Mouse (Mus musculus) heart, adult 2 months (tissue): ENCODE data around the gene Rec8. TPM values are rescaled to one million over a fixed set of nuclear protein-coding genes. Genes with fewer than 3 reads are reported as not detected.

Experiments used
- DNase-seq, 2 experiments: peaks; one replicate each; pipeline ENCODE4 v3.0.0; 2021
- H3K27ac ChIP-seq: fragments of 200-600 bp; 2 replicates; pipeline ENCODE4 v1.8.1; 2022
- H3K27me3 ChIP-seq: fragments of 200-500 bp; 2 replicates; pipeline ENCODE4 v1.6.1; 2012; ENCODE audit warnings: mild to moderate bottlenecking, low read length, inconsistent platforms, mixed read lengths; ENCODE audit not compliant: control insufficient read depth, insufficient read depth
- H3K36me3 ChIP-seq: fragments of 200-500 bp; 2 replicates; pipeline ENCODE4 v1.6.1; 2012; ENCODE audit warnings: low read length, inconsistent platforms; ENCODE audit not compliant: control insufficient read depth, insufficient read depth
- H3K4me1 ChIP-seq: fragments of 200-500 bp; 2 replicates; pipeline ENCODE4 v1.6.1; 2011; ENCODE audit warnings: low read length; ENCODE audit not compliant: control insufficient read depth, insufficient read depth
- H3K4me3 ChIP-seq: fragments of 200-600 bp; 2 replicates; pipeline ENCODE4 v1.8.1; 2022
- H3K79me2 ChIP-seq: fragments of 200-500 bp; replicated peaks from 2 replicates; pipeline ENCODE4 v1.6.1; 2012; ENCODE audit warnings: mild to moderate bottlenecking, inconsistent platforms, low read length, moderate library complexity, mixed read lengths; ENCODE audit not compliant: control insufficient read depth, insufficient read depth
- H3K9ac ChIP-seq: fragments of 200-500 bp; 2 replicates; pipeline ENCODE4 v1.6.1; 2012; ENCODE audit warnings: low read depth, mild to moderate bottlenecking, control low read depth, inconsistent platforms, low read length, mixed read lengths
- CTCF ChIP-seq: fragments of 200-600 bp; IDR thresholded peaks from 2 replicates; pipeline ENCODE4 v1.8.1; 2022; ENCODE audit warnings: antibody characterized with exemption, mild to moderate bottlenecking, moderate library complexity
- EP300 ChIP-seq: fragments of 200-500 bp; IDR thresholded peaks from 2 replicates; pipeline ENCODE4 v1.6.1; 2011; ENCODE audit warnings: low read depth, low read length, control low read depth; ENCODE audit not compliant: insufficient read depth
- POLR2A ChIP-seq: fragments of 200-500 bp; IDR thresholded peaks from 2 replicates; pipeline ENCODE4 v1.6.1; 2011; ENCODE audit warnings: mild to moderate bottlenecking, low read depth, low read length, control low read depth; ENCODE audit not compliant: insufficient read depth
- WGBS: fragments of 180-500 bp; shearing (Covaris S2); methylation state at CpG from one replicate; pipeline ENCODE4 v1.1.7; 2018; 5-methylcytosine and 5-hydroxymethylcytosine counted together
- intact Hi-C: fragments of 180-260 bp; cut with DNase I; formaldehyde crosslinking; loops from one replicate; pipeline ENCODE4 v1.15.1; 2025
- polyA plus RNA-seq: library from polyadenylated mRNA; depleted of rRNA; stranded (reverse); fragments of >200 nt; gene quantifications from 2 replicates; pipeline ENCODE4 v1.2.3, GENCODE M21; 2012
- total RNA-seq, 2 experiments: library from RNA; stranded (reverse); gene quantifications; 2 replicates each; pipeline ENCODE4 v1.2.3; 2021

Gene Rec8
- total and polyA plus RNA-seq, 3 experiments, result 0.29 to 0.32 TPM; not detected in 1

DNA sequence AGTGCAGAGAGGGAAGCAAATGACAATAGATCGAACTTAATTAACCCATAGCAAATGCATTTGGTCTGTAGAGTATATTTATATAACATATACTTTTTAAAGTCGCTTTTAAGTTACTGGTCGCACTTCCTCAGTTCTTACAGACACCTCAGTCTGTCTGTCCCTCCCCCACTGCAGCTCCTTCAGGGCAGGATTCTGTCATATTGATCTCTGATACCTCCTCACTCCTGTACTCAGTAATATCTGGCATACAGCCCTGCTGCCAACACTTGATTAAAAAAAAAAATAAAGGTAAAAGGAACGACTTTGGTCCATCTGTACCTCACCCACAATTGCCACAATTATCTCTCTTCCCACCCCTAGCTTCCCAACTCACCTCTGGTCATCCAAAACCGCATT is 33.5 kb upstream of the Rec8 start:
- DNase-seq, result no peak
- H3K27me3 ChIP-seq, result no peaks in the 10 kb centered on the region
- no peaks in the 10 kb centered on the region for H3K79me2 ChIP-seq
- H3K27ac ChIP-seq, result peak overlapping the region; percentile 78
- H3K36me3 ChIP-seq, result no peaks in the 10 kb centered on the region; the same call in 1 of the 2 replicates
- H3K4me1 ChIP-seq, result peaks cover 3% of the 10 kb centered on the region
- peak overlapping the region; percentile 91 for H3K9ac ChIP-seq
- intact Hi-C loops, result no loop called here
- 56% methylated on average over 5 of the region's 5 CpGs for WGBS
- no peak for TF ChIP-seq POLR2A
- TF ChIP-seq CTCF, result no peak
- no peak for TF ChIP-seq EP300
- peak overlapping the region; percentile 76 for H3K4me3 ChIP-seq

DNA sequence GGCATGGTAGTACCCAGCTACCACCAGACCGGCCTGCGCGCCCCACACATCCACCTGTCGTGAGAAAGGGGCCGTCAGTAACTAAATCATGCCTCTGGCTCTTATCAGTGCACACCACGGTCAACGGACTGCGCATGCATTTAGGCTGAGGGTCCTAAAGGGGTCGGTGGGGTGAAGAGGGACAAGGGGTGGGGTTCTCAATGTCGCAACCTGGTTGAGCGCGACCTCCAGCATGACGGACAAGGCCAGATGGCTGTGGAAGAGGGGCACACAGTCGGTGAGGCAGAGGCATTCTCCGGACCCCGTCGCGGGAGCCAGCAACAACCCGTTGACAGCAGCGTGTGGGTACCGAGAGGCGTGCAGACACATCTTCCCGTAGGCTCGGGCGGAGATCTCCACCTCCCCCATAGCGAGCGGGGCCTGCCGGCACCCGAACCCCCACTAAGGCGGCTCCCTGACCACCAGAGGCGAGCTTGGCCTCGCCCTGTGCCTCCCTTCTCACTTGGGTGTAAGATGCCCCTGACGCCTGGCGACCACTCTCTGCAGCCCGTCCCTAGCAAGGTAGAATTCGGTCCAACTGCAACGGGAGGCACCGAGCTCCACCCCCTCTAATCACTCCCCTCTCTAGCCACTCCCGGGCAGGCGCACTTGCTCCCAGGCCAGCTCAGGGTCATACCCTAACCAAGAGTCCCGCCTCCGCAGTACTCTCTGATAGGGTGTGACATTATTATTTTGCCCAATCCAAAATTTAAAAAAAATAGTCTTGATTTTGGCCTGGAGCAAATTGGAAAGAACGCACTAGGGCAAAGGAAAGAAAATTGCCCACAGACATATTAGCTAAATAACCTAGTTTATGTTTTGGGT is 32.9 kb upstream of the Rec8 start, which contains the start of gene Emc9:
TSS of gene Emc9 (minus strand) at position 601 of the 864 bp plus-strand sequence.
- Histone ChIP-seq H3K9ac (peak within 1 kb of the TSS; percentile 91), H3K4me1 (peaks cover 3% of the 10 kb centered on the region), H3K79me2 (no peaks in the 10 kb centered on the region), H3K36me3 (peaks cover 1% of the 10 kb centered on the region; the same call in 1 of the 2 replicates), H3K27ac (peak within 1 kb of the TSS; percentile 78), H3K27me3 (no peaks in the 10 kb centered on the region), H3K4me3 (peak within 1 kb of the TSS; percentile 76)
- intact Hi-C loops, result no loop called here
- DNase-seq, result peak; percentile 85 to 89
- 6% methylated on average over 43 of the region's 43 CpGs for WGBS
- no peak for TF ChIP-seq EP300
- TF ChIP-seq POLR2A, result peak; percentile 77
- peak; percentile 7; the same call in 1 of the 2 replicates for TF ChIP-seq CTCF

DNA sequence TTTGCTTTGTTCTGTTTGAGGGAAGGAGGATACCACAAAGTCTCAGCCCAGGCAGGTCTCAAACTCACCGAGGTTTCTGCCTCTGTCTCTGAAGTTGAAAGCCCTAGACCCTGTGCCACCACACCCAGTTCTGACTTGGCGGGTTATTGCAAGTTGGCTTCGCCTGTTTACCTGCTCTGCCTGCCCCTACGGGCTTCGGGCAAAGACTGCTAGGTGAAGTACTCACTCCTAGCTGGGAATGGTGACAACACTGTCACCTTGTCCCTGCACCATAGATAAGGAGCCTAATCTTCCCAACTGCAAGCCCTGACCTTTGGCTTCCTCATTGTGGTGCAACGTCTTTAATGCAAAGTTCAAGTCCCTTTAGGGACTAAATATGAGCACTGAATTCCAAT is 32.3 kb upstream of the Rec8 start:
- 48% methylated on average over 6 of the region's 6 CpGs for WGBS
- H3K9ac ChIP-seq, result peak overlapping the region; percentile 22; the same call in 1 of the 2 replicates
- no peak for TF ChIP-seq CTCF
- TF ChIP-seq POLR2A, result no peak
- no peak for TF ChIP-seq EP300
- H3K27ac ChIP-seq, result peak overlapping the region; percentile 78
- H3K4me3 ChIP-seq, result peak overlapping the region; percentile 76
- peaks cover 3% of the 10 kb centered on the region for H3K4me1 ChIP-seq
- H3K27me3 ChIP-seq, result no peaks in the 10 kb centered on the region
- peaks cover 4% of the 10 kb centered on the region; the same call in 1 of the 2 replicates for H3K36me3 ChIP-seq
- no peaks in the 10 kb centered on the region for H3K79me2 ChIP-seq
- intact Hi-C loops, result no loop called here
- DNase-seq, result peak in 1 of 2 experiments; percentile 34

DNA sequence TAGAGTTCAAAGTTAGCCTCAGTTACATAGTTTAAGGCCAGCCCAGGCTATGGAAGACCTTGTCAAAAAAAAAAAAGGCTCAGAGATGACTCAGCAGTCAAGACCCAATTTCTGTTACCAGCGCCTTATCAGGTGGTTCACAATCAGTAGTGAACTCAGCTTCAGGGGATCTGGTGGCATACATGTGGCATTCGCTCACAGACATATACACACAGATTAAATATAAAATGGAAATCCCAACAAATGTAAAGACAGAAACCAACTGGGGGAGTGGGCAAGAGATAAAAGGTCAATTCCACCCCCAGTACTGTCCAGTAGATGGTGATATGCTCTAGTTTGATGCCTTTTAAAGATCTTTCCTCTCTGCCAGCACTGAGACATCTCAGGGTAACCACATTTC is 31.7 kb upstream of the Rec8 start:
- Histone ChIP-seq H3K27ac (no peak overlapping the region; the same call in 1 of the 2 replicates), H3K27me3 (no peaks in the 10 kb centered on the region), H3K4me3 (no peak overlapping the region), H3K4me1 (peaks cover 3% of the 10 kb centered on the region), H3K79me2 (no peaks in the 10 kb centered on the region), H3K36me3 (peaks cover 4% of the 10 kb centered on the region; the same call in 1 of the 2 replicates), H3K9ac (no peak overlapping the region)
- TF ChIP-seq EP300 (no peak), CTCF (no peak), POLR2A (no peak)
- 99% methylated on average over 2 of the region's 2 CpGs for WGBS
- DNase-seq, result no peak
- intact Hi-C loops, result no loop called here

- H3K9ac ChIP-seq, result no peak overlapping the region
- intact Hi-C loops, result no loop called here
- 0 out of 2 replicates have a peak, but pooled peaks cover 2% of the 10 kb centered on the region for H3K79me2 ChIP-seq
- DNase-seq, result no peak
- no peaks in the 10 kb centered on the region for H3K27me3 ChIP-seq
- H3K36me3 ChIP-seq, result peaks cover 4% of the 10 kb centered on the region; the same call in 1 of the 2 replicates
- H3K4me3 ChIP-seq, result no peak overlapping the region
- peaks cover 10% of the 10 kb centered on the region for H3K4me1 ChIP-seq
- WGBS, result 90% methylated on average over 5 of the region's 5 CpGs
- no peak for TF ChIP-seq CTCF
- TF ChIP-seq POLR2A, result no peak
- TF ChIP-seq EP300, result no peak
- H3K27ac ChIP-seq, result no peak overlapping the region
These were observed 28.6 kb upstream of the Rec8 start for GRCm38 (mm10) chr14:55589271-55589670.
